15 mouse cellular contexts compared by ENCODE assay signal in the genomic region with DNA sequence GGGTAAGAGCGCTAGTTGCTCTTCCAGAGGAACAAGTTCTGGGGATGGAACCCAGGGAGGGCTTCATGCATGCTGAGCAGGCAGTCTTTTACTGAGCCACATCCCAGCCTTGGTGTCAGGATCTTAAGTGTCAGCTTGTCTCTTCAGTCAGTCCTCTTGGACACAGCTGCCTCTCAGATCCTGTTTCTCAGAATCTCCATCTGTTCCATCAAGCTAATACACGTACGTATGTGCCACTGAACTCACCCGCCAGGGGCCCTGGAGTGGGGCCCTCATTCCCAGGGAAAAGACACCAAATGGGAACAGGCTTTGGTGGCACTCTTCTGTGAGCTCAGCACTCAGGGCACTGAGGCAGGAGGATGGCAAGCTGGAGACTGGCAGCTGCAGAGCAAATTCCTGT. TPM values are rescaled to one million over a fixed set of nuclear protein-coding genes. Genes with fewer than 3 reads are reported as not detected.
"Had no signal": no experiment of that assay in that cellular context is flagged by ENCODE, and none has a peak within 500 bp of the region (broad histone marks: within the 10 kb centered on the region; RNA-seq: fewer than 3 reads in every experiment).

No protein-coding gene starts in this region.

- H3K27me3 ChIP-seq: intestine, embryonic 15.5 days; lung, embryonic 15.5 days; midbrain, embryonic 12.5 days; neural tube, embryonic 12.5 days; stomach, embryonic 15.5 days had no signal

- DNase-seq: kidney, adult 18-20 months; kidney, postnatal 14 days; retina, postnatal 1 day; right cerebral cortex, postnatal 4 days; thymus, postnatal 36 days had no signal

- ATAC-seq: intestine, embryonic 15.5 days had no signal

- H3K9ac ChIP-seq: intestine, embryonic 15.5 days; lung, embryonic 15.5 days; midbrain, embryonic 12.5 days; neural tube, embryonic 12.5 days; stomach, embryonic 15.5 days had no signal

- H3K27ac ChIP-seq: intestine, embryonic 15.5 days; lung, embryonic 15.5 days; midbrain, embryonic 12.5 days; neural tube, embryonic 12.5 days; stomach, embryonic 15.5 days had no signal

- H3K9me3 ChIP-seq: intestine, embryonic 15.5 days; lung, embryonic 15.5 days; midbrain, embryonic 12.5 days; neural tube, embryonic 12.5 days; stomach, embryonic 15.5 days had no signal

- H3K4me1 ChIP-seq: stomach, embryonic 15.5 days had no signal

- H3K36me3 ChIP-seq: intestine, embryonic 15.5 days; lung, embryonic 15.5 days; midbrain, embryonic 12.5 days; neural tube, embryonic 12.5 days; stomach, embryonic 15.5 days had no signal

- H3K4me2 ChIP-seq: intestine, embryonic 15.5 days; lung, embryonic 15.5 days; midbrain, embryonic 12.5 days; neural tube, embryonic 12.5 days; stomach, embryonic 15.5 days had no signal

- H3K4me3 ChIP-seq: intestine, embryonic 15.5 days; lung, embryonic 15.5 days; midbrain, embryonic 12.5 days; neural tube, embryonic 12.5 days; stomach, embryonic 15.5 days had no signal

RNA-seq across cellular contexts. Expression of gene Capn12, which starts 3.4 kb away (rescaled TPM):
- total RNA-seq: liver, adult 2 months; megakaryocyte-erythroid progenitor cell, adult 5-6 weeks; neutrophil, adult 5-6 weeks had no signal

RNA-seq across cellular contexts. Expression of gene Lgals7, which starts 14.2 kb away (rescaled TPM):
- total RNA-seq: layer of hippocampus, adult 8-10 months; layer of hippocampus, postnatal 14 days; liver, adult 2 months; megakaryocyte-erythroid progenitor cell, adult 5-6 weeks; neutrophil, adult 5-6 weeks had no signal
- polyA plus RNA-seq: liver, adult 2 months had no signal
